Mouse (Mus musculus) CH12.LX (cell line): ENCODE measurements at regions not wholly inside any gene's neighbourhood (a gene's known extent, or its start where the extent isn't known, plus 50 kb on each side); places are given as distances from the start of the nearest gene placed in this dataset.

ENCODE experiments used
- DNase-seq: peaks from one replicate; pipeline ENCODE4 v3.0.0-alpha.2; 2013; ENCODE audit errors: extremely low read depth
- H3K27ac ChIP-seq: 2 replicates; pipeline ENCODE4 v1.5.1; 2012; ENCODE audit warnings: low read depth, mild to moderate bottlenecking, control low read depth, moderate library complexity; ENCODE audit not compliant: insufficient read depth
- H3K27me3 ChIP-seq: replicated peaks from 2 replicates; pipeline ENCODE3; 2012; ENCODE audit warnings: inconsistent platforms
- H3K36me3 ChIP-seq, 2 experiments: replicated peaks in 1 of 2; 2 replicates each; pipeline versions ENCODE3 to v1.6.1; 2012; ENCODE audit warnings: inconsistent platforms in 1 of 2, low read length in 1 of 2, mild to moderate bottlenecking in 1 of 2, mixed read lengths in 1 of 2, moderate library complexity in 1 of 2; ENCODE audit not compliant: control insufficient read depth in 1 of 2, insufficient read depth in 1 of 2
- H3K4me1 ChIP-seq, 2 experiments: 2 replicates each; pipeline ENCODE4 v1.6.1; 2012; ENCODE audit warnings: inconsistent platforms in 1 of 2, moderate library complexity in 1 of 2; ENCODE audit not compliant: insufficient read depth in 2 of 2, control insufficient read depth in 1 of 2
- H3K4me2 ChIP-seq: 2 replicates; pipeline ENCODE4 v1.6.1; 2012; ENCODE audit warnings: low read depth, mild to moderate bottlenecking, control low read depth; ENCODE audit not compliant: poor library complexity, insufficient read depth, severe bottlenecking
- H3K4me3 ChIP-seq, 3 experiments: fragments of 150-350 bp in 1 of 3; sonication (generic) in 1 of 3; replicated peaks in 1 of 3; 2 replicates each; pipeline versions ENCODE3 to v1.5.1; 2011 to 2012; ENCODE audit warnings: low read depth in 2 of 3, low read length in 2 of 3, mild to moderate bottlenecking in 2 of 3, moderate library complexity in 2 of 3, control low read depth in 1 of 3, improper control_type of control experiment in 1 of 3, inconsistent platforms in 1 of 3, mixed read lengths in 1 of 3; ENCODE audit not compliant: poor library complexity in 1 of 3
- H3K79me2 ChIP-seq: replicated peaks from 2 replicates; pipeline ENCODE4 v1.6.1; 2012; ENCODE audit warnings: mild to moderate bottlenecking, moderate library complexity; ENCODE audit not compliant: control insufficient read depth, poor library complexity, insufficient read depth, severe bottlenecking; ENCODE audit errors: extremely low read depth
- H3K9ac ChIP-seq: 2 replicates; pipeline ENCODE4 v1.6.1; 2012; ENCODE audit warnings: low read depth, mild to moderate bottlenecking, control low read depth, moderate library complexity; ENCODE audit not compliant: insufficient read depth
- H3K9me3 ChIP-seq: replicated peaks from 2 replicates; pipeline ENCODE3; 2012; ENCODE audit warnings: low read length, inconsistent platforms, mixed read lengths
- BHLHE40 ChIP-seq: IDR thresholded peaks from 2 replicates; pipeline ENCODE4 v1.6.1; 2011; ENCODE audit warnings: mild to moderate bottlenecking, low read depth, low read length, improper control_type of control experiment
- CHD1 ChIP-seq: IDR thresholded peaks from 2 replicates; pipeline ENCODE4 v1.6.1; 2012; ENCODE audit warnings: low read depth, low read length, improper control_type of control experiment, inconsistent platforms
- E2F4 ChIP-seq: IDR thresholded peaks from 2 replicates; pipeline ENCODE4 v1.6.1; 2011; ENCODE audit warnings: low read depth, low read length, improper control_type of control experiment; ENCODE audit not compliant: insufficient replicate concordance
- ELF1 ChIP-seq: IDR thresholded peaks from 2 replicates; pipeline ENCODE4 v1.6.1; 2014; ENCODE audit warnings: low read depth, mild to moderate bottlenecking, inconsistent platforms, low read length, improper control_type of control experiment
- EP300 ChIP-seq: IDR thresholded peaks from 2 replicates; pipeline ENCODE4 v1.6.1; 2011; ENCODE audit warnings: low read length, improper control_type of control experiment
- ETS1 ChIP-seq: conservative IDR thresholded peaks from 2 replicates; pipeline ENCODE4 v1.6.1; 2012; ENCODE audit warnings: low read depth, mild to moderate bottlenecking, inconsistent platforms, low read length, improper control_type of control experiment, moderate library complexity
- JUN ChIP-seq: IDR thresholded peaks from 2 replicates; pipeline ENCODE4 v1.6.1; 2011; ENCODE audit warnings: low read depth, mild to moderate bottlenecking, low read length, improper control_type of control experiment, moderate library complexity; ENCODE audit not compliant: insufficient read depth
- MAX ChIP-seq: IDR thresholded peaks from 2 replicates; pipeline ENCODE4 v1.6.1; 2011; ENCODE audit warnings: low read length, improper control_type of control experiment
- MAZ ChIP-seq: IDR thresholded peaks from 2 replicates; pipeline ENCODE4 v1.6.1; 2012; ENCODE audit warnings: low read depth, mild to moderate bottlenecking, inconsistent platforms, low read length, improper control_type of control experiment, moderate library complexity
- PAX5 ChIP-seq: IDR thresholded peaks from 2 replicates; pipeline ENCODE4 v1.6.1; 2012; ENCODE audit warnings: low read length, inconsistent platforms, mixed read lengths
- POLR2A ChIP-seq: IDR thresholded peaks from 2 replicates; pipeline ENCODE4 v1.6.1; 2011; ENCODE audit warnings: low read depth, mild to moderate bottlenecking, improper control_type of control experiment, low read length
- POLR2AphosphoS2 ChIP-seq: IDR thresholded peaks from 2 replicates; pipeline ENCODE4 v1.6.1; 2011; ENCODE audit warnings: low read depth, low read length, improper control_type of control experiment
- RAD21 ChIP-seq: IDR thresholded peaks from 2 replicates; pipeline ENCODE4 v1.6.1; 2011; ENCODE audit warnings: low read depth, mild to moderate bottlenecking, low read length, improper control_type of control experiment, moderate library complexity
- RCOR1 ChIP-seq: conservative IDR thresholded peaks from 2 replicates; pipeline ENCODE4 v1.6.1; 2012; ENCODE audit warnings: low read depth, mild to moderate bottlenecking, inconsistent platforms, low read length, improper control_type of control experiment
- SIN3A ChIP-seq: IDR thresholded peaks from 2 replicates; pipeline ENCODE4 v1.6.1; 2012; ENCODE audit warnings: low read length, improper control_type of control experiment, inconsistent platforms
- SMC3 ChIP-seq: IDR thresholded peaks from 2 replicates; pipeline ENCODE4 v1.6.1; 2011; ENCODE audit warnings: low read depth, low read length, improper control_type of control experiment
- TCF12 ChIP-seq: IDR thresholded peaks from 2 replicates; pipeline ENCODE4 v1.6.1; 2014; ENCODE audit warnings: low read depth, mild to moderate bottlenecking, inconsistent platforms, low read length, improper control_type of control experiment
- UBTF ChIP-seq: IDR thresholded peaks from 2 replicates; pipeline ENCODE4 v1.6.1; 2012; ENCODE audit warnings: low read depth, mild to moderate bottlenecking, inconsistent platforms, low read length, improper control_type of control experiment, moderate library complexity
- USF1 ChIP-seq: IDR thresholded peaks from 2 replicates; pipeline ENCODE4 v1.6.1; 2014; ENCODE audit warnings: low read depth, mild to moderate bottlenecking, inconsistent platforms, low read length, improper control_type of control experiment
- ZC3H11A ChIP-seq: IDR thresholded peaks from 2 replicates; pipeline ENCODE4 v1.6.1; 2012; ENCODE audit warnings: low read depth, mild to moderate bottlenecking, inconsistent platforms, low read length, improper control_type of control experiment
- ZKSCAN1 ChIP-seq: IDR thresholded peaks from 2 replicates; pipeline ENCODE4 v1.6.1; 2012; ENCODE audit warnings: low read depth, inconsistent platforms, low read length, improper control_type of control experiment, borderline replicate concordance
- dilution Hi-C: fragments of 300-500 bp; cut with MboI; formaldehyde crosslinking; loops from 2 replicates; pipeline ENCODE4 v1.14.3; 2020; ENCODE audit warnings: low sequenced_read_pairs; ENCODE audit not compliant: extremely low pct_unique_long_range_greater_than_20kb, extremely low pct_ligation_motif_present
- in situ Hi-C: fragments of 300-500 bp; cut with MboI; formaldehyde crosslinking; loops from 3 replicates; pipeline ENCODE4 v1.14.3; 2019; ENCODE audit warnings: low sequenced_read_pairs, low pct_ligation_motif_present, low pct_unique_long_range_greater_than_20kb, mixed read lengths

DNA sequence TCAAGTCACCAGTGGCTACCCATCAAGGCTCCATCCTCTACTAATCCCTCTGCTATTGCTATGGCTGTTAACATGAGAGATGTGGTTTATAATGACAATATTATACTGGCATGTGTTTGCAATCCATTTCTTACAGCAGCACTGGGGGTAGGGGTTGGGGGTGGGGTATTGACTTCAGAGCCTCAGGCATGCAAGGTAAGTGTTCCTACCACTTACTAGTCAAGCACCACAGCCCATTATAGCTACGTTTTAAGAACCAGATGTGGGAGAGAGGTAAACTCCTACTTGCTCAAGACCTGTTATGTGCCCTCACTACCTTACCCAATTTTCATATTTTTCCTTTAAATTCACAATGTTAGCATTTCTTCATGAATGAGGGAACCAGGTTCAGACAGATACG lies 451.1 kb downstream of the Sorl1 start:
- in situ Hi-C loops: no loop called here
- no peak overlapping the region for H3K4me2 ChIP-seq

DNA sequence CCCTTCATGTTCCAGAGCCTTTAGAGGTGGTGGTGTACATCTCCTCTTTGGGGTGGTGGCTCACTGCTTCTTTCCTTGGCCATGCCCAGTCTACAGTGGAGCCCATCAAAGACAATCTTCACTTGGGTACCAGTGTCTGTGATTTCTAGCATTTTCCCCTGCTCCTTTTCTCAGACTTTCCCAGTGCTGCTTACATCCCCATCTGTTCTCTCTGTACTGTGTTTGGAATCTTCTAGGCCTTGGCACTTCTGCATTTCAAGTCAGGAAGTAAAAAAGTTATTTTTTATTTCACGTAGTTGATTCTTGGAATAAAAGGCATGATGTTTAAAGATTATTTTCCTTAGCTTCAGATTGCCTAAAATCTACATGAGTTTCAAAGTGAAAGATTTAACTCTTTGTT lies 455.4 kb downstream of the Sorl1 start:
- TF ChIP-seq CHD1 (no peak), PAX5 (no peak), EP300 (no peak), BHLHE40 (no peak), UBTF (no peak), TCF12 (no peak), RAD21 (no peak), ELF1 (no peak), POLR2AphosphoS2 (no peak), POLR2A (no peak), MAX (no peak)
- TF ChIP-seq, all 38 proteins: peak for 0
- Histone ChIP-seq H3K9ac (no peak overlapping the region), H3K79me2 (no peaks in the 10 kb centered on the region), H3K9me3 (no peaks in the 10 kb centered on the region), H3K36me3 (no peaks in the 10 kb centered on the region), H3K4me3 (no peak overlapping the region), H3K4me2 (no peak overlapping the region), H3K27me3 (no peaks in the 10 kb centered on the region), H3K4me1 (peaks cover 0 to 16% of the 10 kb centered on the region in 2 experiments; a peak in 2 of 4 replicates), H3K27ac (no peak overlapping the region)
- in situ Hi-C loops: no loop called here
- dilution Hi-C loops: no loop called here
- no peak for DNase-seq

More for the DNA sequence above, 451.1 kb downstream of the Sorl1 start:
- H3K36me3 ChIP-seq: no peaks in the 10 kb centered on the region
- H3K27ac ChIP-seq: no peak overlapping the region
- H3K9ac ChIP-seq: no peak overlapping the region
- no peaks in the 10 kb centered on the region for H3K27me3 ChIP-seq
- H3K79me2 ChIP-seq: no peaks in the 10 kb centered on the region
- dilution Hi-C loops: no loop called here
- H3K4me3 ChIP-seq: no peak overlapping the region
- DNase-seq: no peak
- no peaks in the 10 kb centered on the region for H3K9me3 ChIP-seq
- H3K4me1 ChIP-seq: no peaks in the 10 kb centered on the region
- no peak for TF ChIP-seq UBTF

DNA sequence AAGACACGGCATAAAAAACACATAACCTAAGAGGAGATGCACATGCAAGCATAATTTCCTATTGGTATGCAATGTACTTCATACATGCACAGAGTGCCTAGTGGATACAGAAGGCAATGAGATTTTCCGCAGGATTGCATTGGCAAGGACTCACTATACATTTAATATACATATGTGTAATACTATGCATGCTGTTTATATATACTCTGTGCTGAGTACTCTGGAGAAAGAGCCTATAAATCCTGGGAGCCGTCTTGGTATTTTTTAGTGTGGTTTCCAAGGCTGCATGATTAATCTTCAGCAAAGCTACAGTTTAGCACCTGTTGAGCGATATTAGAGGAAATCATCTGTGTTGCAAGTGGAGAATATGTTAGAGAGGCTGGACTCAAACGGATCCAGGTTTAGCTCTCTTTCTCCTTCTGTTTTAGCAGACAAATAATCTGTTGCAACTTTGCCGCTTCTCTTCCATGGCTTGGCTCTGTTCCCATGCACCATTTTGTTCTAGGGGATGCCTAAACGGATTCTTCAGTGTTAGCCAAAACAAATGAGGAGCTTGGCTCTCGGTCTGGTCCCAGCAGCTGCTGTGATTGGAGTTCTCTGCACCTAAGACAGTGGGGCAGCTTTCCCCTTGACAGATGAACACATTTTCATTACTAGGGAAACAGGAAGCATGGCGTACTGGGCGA lies 459.0 kb downstream of the Sorl1 start:
- TF ChIP-seq ZC3H11A (no peak), SIN3A (no peak), UBTF (no peak), E2F4 (no peak), CHD1 (no peak), SMC3 (no peak), USF1 (no peak), JUN (no peak), PAX5 (no peak), MAZ (no peak), ETS1 (no peak), POLR2AphosphoS2 (no peak), ZKSCAN1 (no peak), RCOR1 (no peak)
- no peak overlapping the region for H3K4me3 ChIP-seq
- no peaks in the 10 kb centered on the region for H3K36me3 ChIP-seq
- in situ Hi-C loops: no loop called here
- H3K4me1 ChIP-seq: peaks cover 0 to 16% of the 10 kb centered on the region in 2 experiments; a peak in 2 of 4 replicates
- dilution Hi-C loops: no loop called here
- H3K27ac ChIP-seq: no peak overlapping the region
- H3K4me2 ChIP-seq: no peak overlapping the region; the same call in 1 of the 2 replicates
- H3K79me2 ChIP-seq: no peaks in the 10 kb centered on the region
- no peak for DNase-seq
- no peaks in the 10 kb centered on the region for H3K27me3 ChIP-seq
- H3K9me3 ChIP-seq: no peaks in the 10 kb centered on the region
- H3K9ac ChIP-seq: no peak overlapping the region
